Mouse (Mus musculus): ENCODE results near the gene Zdhhc19.

- TF ChIP-seq ZC3H11A (IDR thresholded peaks at IDR 0.05; ENCODE audit: borderline replicate concordance, low read depth, low read length) (no peak), MAFK (IDR thresholded peaks at IDR 0.05; ENCODE audit: insufficient read depth, low read depth, low read length) (no peak), HCFC1 (IDR thresholded peaks at IDR 0.05; ENCODE audit: borderline replicate concordance, insufficient read depth, low read length) (no peak)
These were observed 10.2 kb downstream of the Zdhhc19 start for GRCm38 (mm10) chr16:32506298-32506697.
